Mouse (Mus musculus) v-Abl transformed pro-B cells (cell line): ENCODE measurements around the gene Rnf126.
"Not testable (repeated sequence)": the region's sequence is repeated elsewhere in the genome, so short reads cannot be mapped to it uniquely, and the experiment has no call there.

ENCODE experiments used
- in situ Hi-C, 2 experiments: fragments of 400-800 bp; cut with MboI; formaldehyde crosslinking; loops; one replicate each; pipeline ENCODE4 v1.15.1; 2025; ENCODE audit not compliant: unreplicated experiment in 2 of 2

The Rnf126 gene

GRCm38 (mm10) chr10:79769329-79769728 is 2.6 kb upstream of the Rnf126 start:
- in situ Hi-C loops = no loop called here

GRCm38 (mm10) chr10:79768400-79768799 is 1.6 kb upstream of the Rnf126 start:
- in situ Hi-C loops = no loop called here

- in situ Hi-C loops = no loop called here
Measured at GRCm38 (mm10) chr10:79767372-79768244, 856 bp upstream of the Rnf126 start.

GRCm38 (mm10) chr10:79766001-79766507 is 698 bp downstream of the Rnf126 start:
- in situ Hi-C loops = no loop called here

GRCm38 (mm10) chr10:79765228-79765745 is 1.5 kb downstream of the Rnf126 start:
- in situ Hi-C loops = no loop called here

GRCm38 (mm10) chr10:79764234-79764633 is 2.5 kb downstream of the Rnf126 start:
- in situ Hi-C loops = no loop called here

- in situ Hi-C loops = no loop called here
Measured at GRCm38 (mm10) chr10:79762875-79763274, 3.9 kb downstream of the Rnf126 start.

GRCm38 (mm10) chr10:79760603-79761143 is 6.1 kb downstream of the Rnf126 start:
- in situ Hi-C loops = no loop called here

GRCm38 (mm10) chr10:79759675-79760074 is 7.1 kb downstream of the Rnf126 start:
- in situ Hi-C loops = not testable (repeated sequence)

GRCm38 (mm10) chr10:79756660-79757059 is 10.1 kb downstream of the Rnf126 start:
- in situ Hi-C loops = no loop called here

GRCm38 (mm10) chr10:79755854-79756253 is 10.9 kb downstream of the Rnf126 start:
- in situ Hi-C loops = no loop called here

- in situ Hi-C loops = no loop called here
Measured at GRCm38 (mm10) chr10:79754856-79755516, 11.8 kb downstream of the Rnf126 start, which contains the start of gene Fgf22. TSS of gene Fgf22 (plus strand) at chr10:79755076.

- in situ Hi-C loops = no loop called here
Measured at GRCm38 (mm10) chr10:79748496-79748895, 18.3 kb downstream of the Rnf126 start.

- in situ Hi-C loops = no loop called here
Measured at GRCm38 (mm10) chr10:79746774-79747151, 20.0 kb downstream of the Rnf126 start.

- in situ Hi-C loops = no loop called here
Measured at GRCm38 (mm10) chr10:79745898-79746773, 20.6 kb downstream of the Rnf126 start, which contains the start of gene Polrmt. TSS of gene Polrmt (minus strand) at chr10:79746581.

- in situ Hi-C loops = no loop called here
Measured at GRCm38 (mm10) chr10:79745411-79745810, 21.3 kb downstream of the Rnf126 start.

GRCm38 (mm10) chr10:79743650-79744365 is 22.9 kb downstream of the Rnf126 start:
- in situ Hi-C loops = no loop called here

GRCm38 (mm10) chr10:79743161-79743560 is 23.6 kb downstream of the Rnf126 start:
- in situ Hi-C loops = no loop called here

GRCm38 (mm10) chr10:79740863-79741262 is 25.9 kb downstream of the Rnf126 start:
- in situ Hi-C loops = no loop called here
